Mouse (Mus musculus) liver, embryonic 16.5 days (tissue): ENCODE data around the gene Osbpl3. TPM values are rescaled to one million over a fixed set of nuclear protein-coding genes. Genes with fewer than 3 reads are reported as not detected.

Experiments used
- ATAC-seq: fragments of 200-750 bp; cut with Nextera tagmentation; 2 replicates; pipeline ENCODE4 v1.8.0; 2017; ENCODE audit warnings: low read depth, mild to moderate bottlenecking, moderate number of reproducible peaks, moderate library complexity
- H3K27ac ChIP-seq: fragments of 300-500 bp; sonication (generic); 2 replicates; pipeline ENCODE4 v1.5.1; 2014; ENCODE audit warnings: mild to moderate bottlenecking, low read length
- H3K27me3 ChIP-seq: fragments of 300-500 bp; sonication (generic); 2 replicates; pipeline ENCODE4 v1.6.1; 2014; ENCODE audit warnings: low read depth, low read length, mixed read lengths; ENCODE audit not compliant: control insufficient read depth, insufficient read depth
- H3K36me3 ChIP-seq: fragments of 300-500 bp; sonication (generic); 2 replicates; pipeline ENCODE4 v1.6.1; 2014; ENCODE audit warnings: mild to moderate bottlenecking; ENCODE audit not compliant: control insufficient read depth, insufficient read depth
- H3K4me1 ChIP-seq: fragments of 300-500 bp; sonication (generic); 2 replicates; pipeline ENCODE4 v1.6.1; 2014; ENCODE audit warnings: low read depth, low read length, mixed read lengths; ENCODE audit not compliant: control insufficient read depth
- H3K4me2 ChIP-seq: fragments of 300-500 bp; sonication (generic); 2 replicates; pipeline ENCODE4 v1.6.1; 2014; ENCODE audit warnings: low read depth, low read length, mixed read lengths
- H3K4me3 ChIP-seq: fragments of 300-500 bp; sonication (generic); 2 replicates; pipeline ENCODE4 v1.5.1; 2014; ENCODE audit warnings: low read depth, mild to moderate bottlenecking, low read length
- H3K9ac ChIP-seq: fragments of 300-500 bp; sonication (generic); 2 replicates; pipeline ENCODE4 v1.6.1; 2014; ENCODE audit warnings: low read depth, low read length
- H3K9me3 ChIP-seq: fragments of 300-500 bp; sonication (generic); replicated peaks from 2 replicates; pipeline ENCODE4 v1.6.1; 2016; ENCODE audit warnings: low read length; ENCODE audit not compliant: control insufficient read depth
- WGBS: fragments of 180-500 bp; shearing (Covaris S2); extraction: QIAGEN DNeasy Blood & Tissue Kit; methylation state at CpG from one replicate; pipeline ENCODE4 v1.1.7; 2014; ENCODE audit not compliant: insufficient replicate concordance; 5-methylcytosine and 5-hydroxymethylcytosine counted together
- polyA plus RNA-seq: library from polyadenylated mRNA; unstranded; fragments of >200 nt; fragmentation: Nextera tagmentation; extraction: Ambion mirVana; gene quantifications from 2 replicates; pipeline ENCODE4 v1.2.1, GENCODE M21; 2015

Gene Osbpl3
- polyA plus RNA-seq, 1 experiment from 2014 or later = 0.60 TPM

DNA sequence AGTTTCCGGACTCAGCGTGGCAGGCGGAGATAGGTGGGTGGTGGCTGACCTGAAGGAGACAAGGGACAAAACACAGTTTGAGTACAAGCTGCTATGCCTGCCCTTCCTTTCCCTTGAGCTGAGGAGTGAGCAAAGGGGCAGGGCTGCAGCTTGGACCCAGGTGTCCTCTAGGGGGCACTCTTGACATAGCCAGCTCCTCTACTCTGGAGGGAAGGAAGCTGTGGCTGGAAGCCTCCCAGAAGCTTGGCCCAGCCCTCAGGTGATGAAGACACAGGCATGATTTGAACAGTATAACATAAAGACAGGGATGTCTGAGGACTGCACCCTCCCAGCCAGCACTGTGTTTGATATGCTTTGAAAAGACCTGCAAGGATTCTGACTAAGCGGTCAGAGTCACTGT lies 143.4 kb downstream of the Osbpl3 start:
- Histone ChIP-seq H3K9me3 (no peaks in the 10 kb centered on the region), H3K4me2 (no peak overlapping the region), H3K27ac (no peak overlapping the region), H3K36me3 (no peaks in the 10 kb centered on the region), H3K4me3 (no peak overlapping the region), H3K27me3 (no peaks in the 10 kb centered on the region), H3K4me1 (no peaks in the 10 kb centered on the region), H3K9ac (no peak overlapping the region)
- peak; percentile 21; the same call in 1 of the 2 replicates for ATAC-seq
- 37% methylated on average over 4 of the region's 4 CpGs for WGBS

DNA sequence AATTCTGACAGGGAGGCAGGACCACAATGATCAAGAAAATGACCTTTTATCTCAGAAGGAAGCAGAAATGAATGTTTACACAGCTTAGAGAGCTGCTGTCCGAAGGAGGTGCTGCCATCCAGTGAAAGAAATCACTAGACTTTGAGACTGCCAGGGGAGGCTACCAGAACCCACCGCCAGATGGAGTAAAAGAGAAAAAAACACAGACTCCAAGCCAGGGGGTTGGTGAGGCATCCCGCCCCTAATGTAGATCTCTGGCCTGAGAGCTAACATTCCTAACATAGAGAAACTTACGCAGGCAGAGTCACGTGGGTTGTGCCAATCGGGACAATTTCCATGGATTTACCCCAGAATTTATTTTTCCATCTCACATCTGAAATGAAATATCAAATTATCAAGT lies 147.0 kb downstream of the Osbpl3 start:
- no peaks in the 10 kb centered on the region for H3K27me3 ChIP-seq
- no peaks in the 10 kb centered on the region for H3K4me1 ChIP-seq
- H3K27ac ChIP-seq = no peak overlapping the region
- no peaks in the 10 kb centered on the region for H3K36me3 ChIP-seq
- 36% methylated on average over 6 of the region's 6 CpGs for WGBS
- no peak overlapping the region for H3K9ac ChIP-seq
- H3K4me3 ChIP-seq = no peak overlapping the region
- no peaks in the 10 kb centered on the region for H3K9me3 ChIP-seq
- ATAC-seq = no peak
- H3K4me2 ChIP-seq = no peak overlapping the region

DNA sequence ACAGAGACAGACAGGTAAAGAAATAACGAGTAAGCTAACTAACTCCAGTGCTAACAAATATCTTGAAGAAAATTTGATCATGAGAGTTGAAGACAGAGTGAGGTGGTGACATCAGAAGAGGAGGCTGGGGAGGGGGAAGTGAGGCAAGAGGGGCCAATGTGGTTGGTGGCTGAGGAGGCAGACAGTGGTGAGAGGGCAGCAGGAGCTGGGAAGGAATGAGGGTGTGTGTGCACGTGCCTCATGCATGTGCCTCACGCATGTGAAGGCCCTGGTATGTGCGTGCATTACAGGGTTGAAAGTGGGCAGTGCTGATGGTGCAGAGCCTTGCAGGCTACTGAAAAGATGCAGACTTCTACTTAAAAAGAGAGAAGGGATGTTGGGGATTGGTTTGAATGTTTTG lies 149.4 kb downstream of the Osbpl3 start:
- Histone ChIP-seq H3K9ac (no peak overlapping the region), H3K4me1 (no peaks in the 10 kb centered on the region), H3K4me3 (no peak overlapping the region), H3K36me3 (no peaks in the 10 kb centered on the region), H3K9me3 (no peaks in the 10 kb centered on the region), H3K4me2 (no peak overlapping the region), H3K27ac (no peak overlapping the region), H3K27me3 (no peaks in the 10 kb centered on the region)
- ATAC-seq = no peak
- 47% methylated on average over 4 of the region's 4 CpGs for WGBS

DNA sequence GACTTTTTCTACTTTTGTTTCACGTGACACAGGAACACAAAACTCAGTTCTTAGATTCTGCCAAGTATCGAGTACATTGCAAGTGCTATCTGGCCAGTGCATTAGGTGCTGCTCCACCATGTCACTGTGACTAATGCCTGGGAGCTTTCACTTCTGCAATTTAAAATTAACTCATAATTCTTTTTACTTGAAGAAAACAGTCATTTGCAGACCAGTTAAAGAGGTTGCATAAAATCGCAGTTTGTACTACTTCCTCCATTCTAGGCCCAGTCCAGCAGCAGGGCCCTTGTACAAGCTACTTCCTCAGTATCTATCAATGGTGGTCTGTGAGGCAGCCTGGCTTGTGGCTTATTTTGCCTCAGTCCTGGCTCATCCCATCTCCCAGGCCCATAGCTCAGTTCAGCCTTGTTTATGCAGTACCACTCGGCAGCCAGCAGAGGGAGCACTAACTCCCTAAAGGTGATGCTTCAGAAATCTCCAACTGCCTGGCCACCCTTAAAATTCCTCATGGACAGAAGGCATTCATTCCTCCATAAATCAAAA lies 151.0 kb downstream of the Osbpl3 start:
- Histone ChIP-seq H3K4me2 (no peak overlapping the region), H3K27me3 (no peaks in the 10 kb centered on the region), H3K36me3 (no peaks in the 10 kb centered on the region), H3K9ac (no peak overlapping the region), H3K9me3 (no peaks in the 10 kb centered on the region), H3K27ac (0 out of 2 replicates have a peak overlapping the region, but pooled peaks have one; percentile 43), H3K4me1 (no peaks in the 10 kb centered on the region), H3K4me3 (no peak overlapping the region)
- peak; percentile 32; the same call in 1 of the 2 replicates for ATAC-seq
- WGBS = 38% methylated on average over 4 of the region's 4 CpGs

DNA sequence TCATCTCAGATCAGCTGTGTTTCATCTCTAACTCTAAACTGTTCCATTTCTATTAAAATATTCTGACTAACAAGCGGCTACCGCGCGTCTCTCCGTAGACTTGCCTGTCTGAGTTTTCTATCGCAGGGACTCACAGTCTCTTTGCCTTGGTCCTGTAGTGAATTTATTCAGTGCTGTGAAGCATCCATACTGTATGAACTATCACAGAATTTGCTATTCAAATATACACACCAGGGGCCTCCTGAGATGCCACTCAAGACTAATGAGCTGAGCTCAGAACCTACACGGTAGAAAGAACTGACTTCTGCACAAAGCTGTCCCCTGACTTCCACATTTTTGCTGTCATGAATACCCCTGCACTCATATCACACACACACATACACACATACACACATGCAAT lies 154.9 kb downstream of the Osbpl3 start:
- Histone ChIP-seq H3K9me3 (no peaks in the 10 kb centered on the region), H3K36me3 (no peaks in the 10 kb centered on the region), H3K4me2 (no peak overlapping the region), H3K4me1 (no peaks in the 10 kb centered on the region), H3K9ac (no peak overlapping the region), H3K27ac (no peak overlapping the region), H3K27me3 (no peaks in the 10 kb centered on the region), H3K4me3 (no peak overlapping the region)
- 80% methylated on average over 7 of the region's 7 CpGs for WGBS
- ATAC-seq = no peak

DNA sequence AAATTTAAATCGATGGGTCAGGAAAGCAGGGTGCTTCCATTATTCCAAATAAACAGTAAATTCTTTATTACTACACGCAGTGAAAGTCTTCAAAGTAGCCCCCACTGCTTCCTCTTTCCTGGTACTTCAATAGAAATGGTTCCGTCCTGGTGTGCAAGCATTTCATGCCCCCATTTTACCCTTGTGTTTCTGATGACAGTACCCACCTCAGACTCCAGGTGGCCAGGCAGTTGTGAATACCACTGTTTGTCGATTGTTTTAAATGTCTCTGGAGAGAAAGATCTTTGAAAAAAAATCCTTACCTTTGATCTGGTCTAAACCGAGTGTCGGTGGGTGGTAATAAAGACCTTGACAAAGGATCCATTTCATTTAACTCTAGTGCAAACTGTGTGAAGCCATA lies 155.4 kb downstream of the Osbpl3 start:
- H3K36me3 ChIP-seq = no peaks in the 10 kb centered on the region
- no peaks in the 10 kb centered on the region for H3K9me3 ChIP-seq
- ATAC-seq = no peak
- no peaks in the 10 kb centered on the region for H3K4me1 ChIP-seq
- H3K9ac ChIP-seq = no peak overlapping the region
- H3K27ac ChIP-seq = no peak overlapping the region
- WGBS = 71% methylated on average over 6 of the region's 6 CpGs
- no peak overlapping the region for H3K4me3 ChIP-seq
- no peaks in the 10 kb centered on the region for H3K27me3 ChIP-seq
- H3K4me2 ChIP-seq = no peak overlapping the region

DNA sequence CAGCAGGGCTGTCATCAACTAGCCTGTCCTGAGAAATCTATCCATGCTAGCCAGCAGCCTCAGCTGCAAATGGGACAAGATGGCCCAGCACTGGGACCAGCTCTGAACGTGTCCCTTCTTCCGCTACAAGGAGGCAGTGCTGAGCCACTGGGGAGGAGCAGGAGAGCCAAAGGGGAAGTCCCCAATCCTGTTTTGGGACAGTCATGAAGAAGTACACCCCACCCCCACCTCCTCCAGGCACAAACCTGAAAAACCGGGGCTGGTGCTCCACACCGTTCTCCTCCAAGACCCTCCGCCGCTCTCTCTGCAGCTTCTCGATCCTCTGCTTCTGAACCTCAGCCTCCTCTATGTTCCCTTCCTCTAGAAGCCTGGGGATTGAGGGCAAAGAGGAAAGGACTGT lies 156.9 kb downstream of the Osbpl3 start:
- no peak overlapping the region for H3K27ac ChIP-seq
- H3K4me1 ChIP-seq = no peaks in the 10 kb centered on the region
- no peak overlapping the region for H3K4me3 ChIP-seq
- H3K9ac ChIP-seq = no peak overlapping the region
- H3K9me3 ChIP-seq = no peaks in the 10 kb centered on the region
- H3K36me3 ChIP-seq = no peaks in the 10 kb centered on the region
- 55% methylated on average over 7 of the region's 7 CpGs for WGBS
- ATAC-seq = no peak
- no peaks in the 10 kb centered on the region for H3K27me3 ChIP-seq
- H3K4me2 ChIP-seq = no peak overlapping the region

DNA sequence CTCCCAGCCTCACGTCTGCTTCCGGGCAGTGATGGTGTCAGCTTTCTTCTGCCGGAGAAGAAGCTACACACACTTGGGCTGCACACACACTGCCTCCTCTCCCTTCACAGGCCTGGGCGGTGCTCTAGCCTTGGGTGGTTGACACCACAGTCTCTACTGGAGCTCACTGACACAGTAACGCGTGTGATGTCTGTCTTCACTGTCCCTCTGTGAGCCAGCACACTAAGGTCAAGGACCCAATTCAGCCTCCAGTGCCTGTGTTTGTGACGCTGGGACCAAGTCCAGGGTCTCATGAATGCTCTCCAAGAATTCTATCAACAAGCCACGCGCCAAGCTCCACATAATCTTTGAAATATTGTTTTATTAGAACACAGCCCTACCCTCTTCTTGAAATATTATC lies 158.3 kb downstream of the Osbpl3 start:
- WGBS = 76% methylated on average over 9 of the region's 9 CpGs
- Histone ChIP-seq H3K27me3 (no peaks in the 10 kb centered on the region), H3K4me1 (no peaks in the 10 kb centered on the region), H3K4me3 (no peak overlapping the region), H3K27ac (no peak overlapping the region), H3K9ac (no peak overlapping the region), H3K4me2 (no peak overlapping the region), H3K9me3 (no peaks in the 10 kb centered on the region), H3K36me3 (no peaks in the 10 kb centered on the region)
- no peak for ATAC-seq

DNA sequence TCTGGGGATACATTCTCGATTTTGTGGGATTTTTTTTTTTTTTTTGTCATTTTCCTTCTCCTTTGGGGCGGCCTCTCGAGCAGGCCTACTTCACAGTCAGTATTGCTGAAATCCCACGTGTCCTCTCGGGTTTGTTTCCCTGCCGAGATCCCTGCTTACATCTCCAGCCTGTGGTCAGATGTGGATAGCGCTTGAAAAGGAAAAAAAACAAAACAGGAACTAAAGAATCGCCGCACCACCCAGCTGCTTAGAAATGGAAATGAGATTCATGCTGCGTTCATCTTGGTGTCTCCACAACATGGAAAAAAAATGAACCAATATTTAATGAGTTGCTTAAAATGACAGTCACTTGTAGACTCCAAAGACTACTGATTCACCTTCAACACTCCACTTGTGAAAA lies 160.9 kb downstream of the Osbpl3 start:
- no peak for ATAC-seq
- H3K4me2 ChIP-seq = no peak overlapping the region
- no peaks in the 10 kb centered on the region for H3K4me1 ChIP-seq
- whole genome bisulfite sequencing = 47% methylated on average over 10 of the region's 10 CpGs
- no peaks in the 10 kb centered on the region for H3K36me3 ChIP-seq
- no peaks in the 10 kb centered on the region for H3K27me3 ChIP-seq
- no peak overlapping the region for H3K4me3 ChIP-seq
- H3K9ac ChIP-seq = no peak overlapping the region
- H3K9me3 ChIP-seq = no peaks in the 10 kb centered on the region
- no peak overlapping the region for H3K27ac ChIP-seq
